Mouse (Mus musculus): Measurements from ENCODE around the gene Fbxl13.

- TF ChIP-seq EP300 (IDR thresholded peaks at IDR 0.05; ENCODE audit: insufficient read depth, low read depth, low read length) (no peak), CTCF (IDR thresholded peaks at IDR 0.05; ENCODE audit: low read depth, low read length) (no peak), POLR2A (IDR thresholded peaks at IDR 0.05; ENCODE audit: insufficient read depth, low read length) (no peak)
Observed at GRCm38 (mm10) chr5:21565392-21566065, 79.9 kb downstream of the Fbxl13 start.
